Mouse (Mus musculus) heart, postnatal 14 days (tissue): Measurements from ENCODE around the gene Fank1. TPM values are rescaled to one million over a fixed set of nuclear protein-coding genes. Genes with fewer than 3 reads are reported as not detected.
A peak's percentile ranks its signal among the peaks of the same experiment; 100 is the strongest.

Experiments used
- DNase-seq, 2 experiments: peaks; one replicate each; pipeline ENCODE4 v3.0.0; 2021 to 2022
- intact Hi-C: fragments of 180-260 bp; cut with DNase I; formaldehyde crosslinking; loops from one replicate; pipeline ENCODE4 v1.15.1; 2025
- long read RNA-seq, 2 experiments: library from polyadenylated mRNA; stranded (forward); transcript quantifications; one replicate each; pipeline ENCODE4 v2.0.0; 2021
- total RNA-seq, 2 experiments: library from RNA; stranded (reverse); gene quantifications; 2 replicates each; pipeline ENCODE4 v1.2.3; 2021

Gene Fank1
- under 1 TPM in 1 of 2 experiments, not detected in 1; 0.50 TPM for total RNA-seq
- long read RNA-seq, experiment 1, result 0 reads
- long read RNA-seq, experiment 2, result 0 reads

DNA sequence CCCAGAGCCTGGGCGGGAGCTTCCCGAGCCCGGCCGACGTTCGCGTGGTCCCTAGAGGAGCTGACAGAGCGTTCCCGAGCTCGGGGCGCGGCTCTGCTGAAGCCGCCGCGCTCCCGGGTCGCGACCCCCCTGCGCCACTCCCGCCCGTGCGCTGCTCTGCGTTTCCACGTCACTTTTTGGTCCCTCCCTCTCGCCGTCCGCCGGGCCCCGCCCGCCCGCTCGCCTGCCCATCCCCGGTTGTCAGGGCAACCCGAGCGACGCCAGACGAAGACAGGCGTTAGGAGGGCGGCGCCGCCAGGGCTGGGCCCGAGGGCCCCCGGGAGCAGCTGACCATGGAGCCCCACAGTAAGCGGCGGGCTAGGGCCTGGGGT lies at the start of gene Fank1:
Fank1 (plus strand) TSS at position 236 of the 371 bp plus-strand sequence.
- DNase-seq, result peak; percentile 88 to 91
- intact Hi-C loops, result no loop called here

DNA sequence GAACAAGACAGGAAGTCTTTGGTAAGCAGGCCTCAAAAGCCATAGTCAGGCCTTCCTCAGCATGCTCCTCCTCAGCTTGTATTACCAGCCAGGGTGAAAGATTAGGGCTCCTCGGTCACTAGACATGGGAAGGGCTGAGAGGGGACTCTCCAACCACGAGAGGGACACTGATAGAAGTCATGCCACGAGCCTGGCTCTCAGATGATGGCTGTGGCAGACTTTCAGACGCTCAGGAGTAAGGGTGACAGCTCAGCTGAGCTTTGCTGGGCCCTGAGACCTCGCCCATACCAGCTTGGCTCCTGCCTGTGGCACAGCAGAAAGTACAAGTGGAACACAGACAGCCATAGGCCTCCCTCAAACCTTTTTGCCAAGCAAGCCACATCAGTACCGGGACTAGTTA lies 49.6 kb upstream of the Fank1 start:
- intact Hi-C loops, result no loop called here
- no peak for DNase-seq

DNA sequence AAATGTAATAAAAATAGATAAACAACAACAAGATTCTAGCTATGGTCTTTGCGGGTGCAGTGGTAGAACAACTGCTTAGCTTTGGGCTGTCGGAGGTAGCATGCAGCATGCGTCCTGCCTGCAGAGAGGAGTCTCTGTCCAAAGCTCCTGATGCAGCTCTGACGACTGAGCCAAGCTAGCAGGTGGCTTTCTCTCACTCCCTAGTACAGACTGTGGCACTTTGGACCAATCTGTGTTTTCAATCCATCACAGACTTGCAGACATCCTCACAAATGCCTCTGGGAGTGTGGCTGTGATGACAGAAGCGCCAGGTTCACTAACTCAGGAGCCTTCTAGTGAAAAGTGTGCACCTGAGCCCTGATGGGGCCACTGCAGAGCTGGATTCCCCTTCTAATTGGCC lies 47.3 kb upstream of the Fank1 start:
- no peak for DNase-seq
- intact Hi-C loops, result no loop called here

DNA sequence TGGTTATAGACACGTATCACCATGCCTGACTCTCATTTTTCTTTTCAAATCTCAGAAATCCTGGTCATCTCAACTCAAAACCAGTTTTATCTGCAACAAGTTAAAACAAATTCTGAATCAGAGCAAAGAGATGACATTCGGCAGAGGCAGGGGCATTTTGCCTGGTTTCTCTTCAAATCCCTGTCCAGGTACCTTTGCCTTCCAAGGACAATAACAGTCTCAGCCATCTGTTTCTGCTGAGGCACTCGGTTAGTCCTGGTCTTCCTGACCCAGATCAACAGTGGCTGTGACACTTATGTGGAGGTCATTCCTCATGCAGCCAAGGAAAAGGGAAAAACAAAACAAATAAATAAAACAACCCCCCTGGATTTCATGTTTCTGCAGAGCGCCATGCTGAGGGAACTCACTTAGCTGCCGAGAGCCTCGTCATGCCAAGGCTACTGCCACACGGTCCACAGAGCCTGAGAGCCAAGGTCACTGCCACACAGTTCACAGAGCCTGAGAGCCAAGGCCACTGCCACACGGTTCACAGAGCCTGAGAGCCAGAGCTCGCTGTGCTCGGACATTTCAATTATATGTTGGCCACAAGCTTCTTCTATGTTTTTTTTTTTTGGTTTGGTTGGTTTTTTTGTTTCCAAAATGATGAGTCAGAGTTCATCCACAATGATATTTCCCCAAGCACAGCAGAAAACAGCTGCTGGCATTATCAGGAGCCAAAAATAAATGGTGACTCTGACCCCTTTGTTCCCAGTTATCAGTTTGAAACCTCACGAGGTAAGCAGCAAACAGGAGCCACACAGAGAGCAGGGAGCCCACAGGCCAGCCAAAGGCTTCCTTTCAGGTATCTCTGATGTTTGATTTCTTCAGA lies 46.1 kb upstream of the Fank1 start:
- intact Hi-C loops, result no loop called here
- no peak for DNase-seq

DNA sequence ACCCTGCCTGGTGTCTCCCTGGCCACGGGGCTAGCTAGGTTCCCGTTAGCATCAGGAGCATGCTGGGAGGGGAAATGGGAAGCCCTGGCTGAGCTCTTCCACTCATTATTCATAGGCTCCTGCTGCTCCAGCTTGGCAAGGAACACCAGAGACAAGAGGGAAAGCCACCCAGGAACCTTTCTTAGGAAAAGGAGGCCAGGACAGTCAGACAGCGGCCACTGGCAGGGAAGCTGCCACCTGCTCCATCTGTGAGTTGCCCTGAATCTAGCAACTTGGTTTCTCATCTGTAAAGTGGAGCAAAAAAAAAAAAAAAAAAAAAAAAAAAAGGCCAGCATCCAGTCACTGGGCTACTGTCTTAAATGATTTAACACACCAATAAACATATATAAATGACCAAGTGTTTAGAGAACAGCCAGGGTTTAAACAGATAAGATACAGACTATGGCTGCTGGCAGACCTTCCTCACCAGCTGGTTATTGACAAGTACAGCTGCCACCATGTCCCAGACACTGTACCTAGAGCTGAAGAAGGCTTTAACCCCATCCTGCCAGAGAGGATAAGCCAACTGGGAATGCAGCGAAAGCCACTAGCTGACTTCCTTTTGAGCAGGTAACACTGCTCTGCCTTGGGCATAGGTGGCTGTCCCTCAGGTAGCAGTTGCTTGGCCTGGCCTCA lies 44.6 kb upstream of the Fank1 start:
- no peak for DNase-seq
- intact Hi-C loops, result no loop called here

DNA sequence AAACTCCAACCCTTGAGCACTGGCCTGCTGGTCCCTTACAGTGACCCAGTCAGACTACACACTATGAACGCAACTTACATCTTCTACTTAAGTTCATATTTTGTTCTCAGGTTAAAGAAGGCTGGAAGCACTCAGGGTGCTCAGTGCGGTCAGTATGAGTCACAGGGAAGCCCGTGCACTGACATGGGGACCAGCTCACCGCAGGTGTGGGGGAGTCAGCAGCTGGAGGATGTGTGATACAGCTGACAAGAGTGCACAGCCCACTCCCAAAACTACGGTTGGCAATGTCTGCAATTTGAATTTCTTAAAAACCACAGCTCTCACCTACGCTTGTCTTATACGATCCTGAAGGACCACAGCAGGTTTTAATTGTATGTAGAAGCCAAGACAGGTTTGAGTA lies 36.1 kb upstream of the Fank1 start:
- intact Hi-C loops, result no loop called here

DNA sequence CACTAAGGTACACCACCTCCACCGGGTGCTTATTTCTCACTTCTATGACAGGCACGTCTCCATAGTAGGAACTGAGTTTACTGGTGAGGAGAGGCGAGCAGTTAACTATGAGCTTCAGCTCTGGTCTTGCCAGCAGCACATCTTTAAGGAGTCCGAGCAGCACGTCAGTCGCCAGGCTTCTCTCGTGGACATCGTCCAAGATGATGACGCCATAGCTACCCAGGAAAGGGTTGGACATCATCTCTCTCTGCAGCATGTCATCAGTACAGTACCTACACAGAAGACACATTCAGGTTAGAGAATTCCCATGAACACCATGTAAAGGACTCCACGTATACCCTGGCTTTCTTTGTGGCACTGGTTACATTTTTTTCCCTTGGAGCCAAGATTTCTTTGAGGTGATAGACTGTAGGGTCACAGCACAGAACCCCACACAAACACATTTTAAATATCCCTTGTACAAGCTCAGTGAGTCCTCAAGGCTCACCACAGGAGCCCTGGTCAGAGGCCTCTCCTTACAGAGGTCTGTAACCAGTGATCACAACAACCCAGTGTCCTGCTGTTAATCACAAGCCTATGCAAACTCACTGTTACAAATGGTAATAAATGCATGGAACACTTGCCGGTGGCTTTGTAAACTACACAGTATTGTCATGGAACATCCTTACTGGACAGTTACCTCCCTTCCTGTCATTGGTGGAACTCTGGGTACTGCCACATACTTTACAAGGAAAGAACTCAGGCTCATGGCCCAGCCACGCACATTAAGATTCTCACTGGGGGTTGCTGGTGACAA lies 33.9 kb upstream of the Fank1 start:
- intact Hi-C loops, result no loop called here
- DNase-seq, result no peak

More for the DNA sequence above, 36.1 kb upstream of the Fank1 start:
- DNase-seq, result no peak

DNA sequence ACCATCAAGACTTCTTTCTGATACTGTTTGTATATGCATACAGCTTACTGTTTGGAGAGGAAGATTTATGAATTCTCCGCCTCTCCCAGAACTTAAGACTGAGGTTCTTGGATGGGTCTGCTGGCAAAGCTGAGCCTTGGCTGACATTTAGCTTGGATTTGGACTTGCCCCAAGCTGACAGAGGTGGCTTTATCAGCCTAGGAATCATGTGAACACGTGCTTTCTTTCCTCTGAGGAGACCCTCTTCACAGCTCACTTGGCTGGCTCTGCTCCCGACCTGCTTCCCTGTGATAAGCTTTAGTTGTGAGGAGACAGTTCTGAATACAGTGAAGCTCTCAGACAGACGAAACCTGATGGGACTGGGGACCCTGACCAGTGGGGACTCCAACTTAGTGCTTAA lies 33.0 kb upstream of the Fank1 start:
- intact Hi-C loops, result no loop called here
- no peak for DNase-seq

DNA sequence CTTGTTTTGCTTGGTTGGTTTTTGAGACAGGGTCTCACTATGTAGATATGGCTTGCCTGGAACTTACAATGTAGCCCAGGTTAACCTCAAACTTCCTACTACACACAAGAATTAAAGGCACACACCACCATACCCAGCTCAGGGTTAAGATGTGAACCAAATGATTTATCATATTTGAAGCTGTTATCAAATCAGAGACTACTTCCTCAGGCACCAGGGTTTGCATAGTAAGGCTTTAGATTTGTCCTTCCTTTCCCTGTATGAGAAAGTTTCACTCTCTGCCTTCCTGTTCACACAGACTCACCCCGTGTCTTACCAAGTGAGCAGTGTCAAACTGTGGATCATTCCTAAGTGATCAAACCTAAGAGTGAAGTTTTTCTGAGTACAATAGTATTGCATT lies 32.5 kb upstream of the Fank1 start:
- no peak for DNase-seq
- intact Hi-C loops, result no loop called here

DNA sequence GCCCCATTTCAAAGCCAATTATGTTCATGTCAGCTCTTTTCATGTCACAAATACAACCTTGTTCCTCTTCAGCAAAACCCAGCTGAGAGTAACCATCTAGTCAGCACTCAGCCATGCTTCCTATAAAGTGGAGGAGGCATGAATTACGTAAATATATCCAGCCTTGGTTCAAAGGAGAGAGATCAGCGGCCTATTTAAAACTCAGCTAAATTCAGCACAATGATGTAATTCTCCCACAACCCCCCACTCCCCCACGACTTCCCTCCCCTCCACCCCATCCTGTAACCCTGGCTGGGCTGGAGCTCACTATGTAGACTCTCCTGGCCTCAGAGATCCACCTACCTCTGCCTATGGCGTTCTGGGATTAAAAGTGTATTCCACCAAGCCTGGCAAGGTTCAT lies 32.0 kb upstream of the Fank1 start:
- DNase-seq, result no peak

DNA sequence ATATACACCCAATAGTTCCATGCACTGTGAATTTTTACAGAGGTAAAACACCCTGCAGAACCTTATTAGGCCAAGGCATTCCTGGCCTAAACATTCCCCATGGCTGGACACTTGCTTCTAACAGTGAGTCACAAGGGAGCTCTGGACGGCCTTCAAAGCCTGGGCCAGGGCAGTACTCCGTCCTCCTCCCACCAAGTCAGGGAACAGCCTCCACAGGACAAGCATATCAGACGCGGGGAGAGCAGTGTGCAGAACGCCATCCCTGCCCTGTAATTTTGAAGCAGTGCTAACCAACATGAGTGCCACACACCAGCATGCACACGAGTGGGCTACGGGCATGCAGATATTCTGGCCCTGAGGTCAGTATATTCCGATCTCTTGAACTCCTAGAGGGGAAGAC lies 29.3 kb upstream of the Fank1 start:
- DNase-seq, result peak; percentile 32 to 44
- intact Hi-C loops, result no loop called here

More for the DNA sequence above, 32.0 kb upstream of the Fank1 start:
- intact Hi-C loops, result no loop called here

DNA sequence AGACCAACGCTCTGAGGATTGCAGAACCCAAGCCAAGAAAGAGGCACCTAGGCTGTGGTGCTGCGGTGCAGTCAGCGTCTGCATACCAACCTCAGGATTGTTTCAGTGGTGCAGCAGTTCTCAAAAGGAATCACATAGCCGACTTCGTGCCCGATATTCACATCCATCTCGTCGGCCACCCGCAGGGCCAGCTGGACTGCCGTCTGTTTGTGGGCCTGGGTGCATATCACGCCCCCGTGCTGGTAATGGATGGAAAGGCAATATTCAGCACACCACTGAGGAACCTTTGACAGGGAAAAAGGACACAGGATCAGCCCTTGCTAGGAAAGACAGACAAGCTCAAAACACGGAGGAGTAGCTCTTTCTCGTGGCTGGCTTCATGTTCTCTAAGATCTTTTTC lies 27.9 kb upstream of the Fank1 start:
- intact Hi-C loops, result no loop called here
- DNase-seq, result no peak

DNA sequence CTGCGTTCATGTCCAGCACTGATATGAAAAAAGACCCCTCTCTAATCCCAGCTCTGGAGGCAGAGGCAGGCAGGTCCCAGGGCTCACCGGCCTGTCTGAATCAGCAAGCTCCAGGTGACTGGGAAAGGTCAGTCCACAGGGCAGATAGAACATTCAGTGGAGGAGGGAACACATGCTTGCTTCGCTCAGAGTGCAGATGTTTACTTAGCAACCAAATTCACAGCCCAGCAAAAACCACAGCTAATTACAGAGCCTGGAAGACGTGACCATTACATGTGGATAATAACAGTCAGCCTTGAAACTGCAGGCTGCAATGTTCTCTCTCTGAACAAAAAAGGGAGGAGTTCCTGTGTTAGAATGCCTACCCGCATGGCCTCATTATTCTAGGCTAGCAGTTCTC lies 26.0 kb upstream of the Fank1 start:
- intact Hi-C loops, result no loop called here
- no peak for DNase-seq

DNA sequence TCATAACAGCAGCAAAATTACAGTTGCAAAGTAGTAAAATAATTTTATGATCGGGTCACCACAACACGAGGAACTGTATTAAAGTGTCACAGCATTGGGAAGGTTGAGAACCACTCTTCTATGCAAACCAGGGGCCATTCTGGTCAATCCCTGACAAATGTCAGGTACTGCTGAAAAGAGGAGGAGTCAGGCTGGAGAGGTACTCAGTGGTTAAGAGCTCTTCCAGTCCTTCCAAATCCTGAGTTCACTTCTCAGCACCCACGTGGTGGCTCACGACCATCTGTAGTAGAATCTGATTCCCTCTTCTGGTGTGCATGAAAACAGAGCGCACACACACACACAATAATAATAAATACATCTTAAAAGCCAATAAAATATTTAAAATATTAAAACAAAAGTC lies 25.5 kb upstream of the Fank1 start:
- DNase-seq, result no peak
- intact Hi-C loops, result no loop called here

DNA sequence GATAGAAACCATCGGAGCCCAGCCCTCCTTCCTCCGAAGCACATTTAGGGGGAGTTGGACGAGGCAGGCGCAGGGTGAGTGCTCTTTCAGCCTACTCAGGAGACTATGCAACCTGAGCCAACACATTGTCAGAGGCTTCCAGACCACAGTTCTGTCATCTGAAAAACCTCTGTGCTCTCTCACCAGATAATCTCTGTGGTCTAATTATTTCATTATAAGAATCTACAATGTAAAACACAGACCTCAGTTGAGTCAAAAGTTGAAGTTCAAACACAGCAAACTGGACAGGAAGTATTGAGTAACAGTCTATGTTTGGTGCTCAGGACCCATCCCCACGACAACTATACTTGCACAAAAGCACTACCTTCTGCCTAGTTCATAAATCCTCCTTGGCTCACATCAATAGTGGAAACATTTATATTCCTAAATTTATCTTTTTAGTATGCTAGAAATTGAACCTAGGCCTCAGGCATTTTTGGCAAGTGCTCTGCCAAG lies 18.7 kb upstream of the Fank1 start:
- DNase-seq, result no peak
- intact Hi-C loops, result no loop called here

DNA sequence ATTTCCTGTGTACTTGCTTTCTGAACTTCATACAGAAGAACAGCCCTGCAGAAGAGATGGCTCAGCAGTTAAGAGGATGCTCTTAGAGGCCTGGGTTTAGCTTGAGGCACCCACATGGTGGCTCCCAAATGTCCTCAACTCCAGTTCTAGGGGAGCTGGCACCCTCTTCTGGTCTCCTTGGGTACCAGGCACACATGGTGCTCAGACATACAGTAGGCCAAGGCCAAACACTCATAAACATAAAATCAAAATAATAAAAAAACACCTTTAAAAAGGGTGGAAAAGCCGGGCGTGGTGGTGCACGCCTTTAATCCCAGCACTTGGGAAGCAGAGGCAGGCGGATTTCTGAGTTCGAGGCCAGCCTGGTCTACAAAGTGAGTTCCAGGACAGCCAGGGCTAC lies 17.9 kb upstream of the Fank1 start:
- intact Hi-C loops, result no loop called here

DNA sequence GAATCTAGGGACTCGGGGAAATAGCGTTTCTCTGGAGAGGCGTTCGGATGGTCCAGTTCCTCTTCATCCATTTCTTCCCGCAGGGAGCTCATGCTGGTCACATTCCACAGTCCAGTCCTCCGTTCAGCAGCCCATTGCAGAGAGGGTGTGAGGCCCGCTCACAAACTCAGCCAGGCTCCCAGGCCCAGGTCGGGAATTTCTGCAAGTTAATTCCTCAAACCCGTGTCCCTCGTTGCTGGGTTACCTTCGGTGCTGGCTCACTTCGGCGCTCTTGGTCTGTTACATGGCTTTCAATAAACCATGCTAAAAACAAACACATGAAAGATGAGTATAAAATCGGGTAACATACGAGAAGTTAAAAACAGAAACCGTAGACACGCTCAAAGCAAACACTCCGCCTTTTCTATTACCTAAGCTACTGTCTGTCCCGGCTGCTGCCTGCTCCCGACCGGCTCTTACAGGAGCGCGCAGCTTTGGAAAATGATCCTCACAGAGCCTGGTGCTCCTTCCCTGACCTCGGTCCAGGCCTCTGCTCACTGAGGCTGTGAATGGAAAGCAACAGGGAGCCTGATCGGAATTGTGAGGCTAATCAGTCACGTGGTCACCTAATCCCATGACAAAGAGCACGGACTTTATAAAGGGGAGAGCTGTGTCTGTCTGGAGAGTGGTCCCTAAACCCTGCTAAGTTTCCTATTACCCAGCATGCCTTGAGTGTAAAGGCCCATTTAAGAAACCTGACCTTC lies 16.9 kb upstream of the Fank1 start:
- intact Hi-C loops, result no loop called here
- DNase-seq, result no peak

More for the DNA sequence above, 17.9 kb upstream of the Fank1 start:
- no peak for DNase-seq

DNA sequence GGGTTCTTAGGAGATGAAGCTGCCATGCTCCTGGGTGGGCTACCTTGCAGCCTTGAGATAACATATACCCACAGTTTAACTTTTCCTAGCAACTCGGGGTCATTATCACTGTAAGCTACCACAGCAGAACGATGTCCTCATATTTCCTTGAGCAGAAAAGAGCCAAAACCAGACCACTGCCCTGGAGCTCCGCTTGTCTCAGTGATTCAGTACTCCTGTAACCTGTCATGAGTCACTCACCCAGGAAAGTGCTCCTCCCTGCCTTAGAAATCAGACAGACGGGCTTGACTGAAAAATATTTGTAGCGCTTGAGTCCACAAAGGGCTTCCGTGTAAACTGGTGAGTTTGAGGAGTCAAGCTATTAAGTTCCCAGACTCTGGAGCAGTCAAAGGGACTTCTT lies 14.0 kb upstream of the Fank1 start:
- no peak for DNase-seq
- intact Hi-C loops, result no loop called here

DNA sequence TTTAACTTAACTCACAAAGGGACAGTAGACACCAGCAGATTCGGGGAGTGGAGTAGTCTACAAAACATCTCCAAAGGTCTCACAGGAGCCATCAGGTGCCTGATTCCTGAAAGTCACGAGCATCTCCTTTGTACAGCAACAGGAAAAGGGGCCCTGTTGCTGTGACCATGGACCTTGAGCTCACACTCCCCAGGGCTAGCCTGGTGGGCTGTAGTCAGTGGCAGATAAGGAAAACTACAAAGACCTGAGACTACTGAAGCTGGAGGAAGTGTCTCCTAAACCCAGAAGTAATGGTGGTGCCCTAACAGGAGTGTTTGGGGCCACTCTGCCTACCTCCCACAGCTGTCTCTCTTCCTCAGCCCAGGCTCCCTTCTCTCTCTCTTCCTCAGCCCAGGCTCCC lies 12.2 kb upstream of the Fank1 start:
- DNase-seq, result no peak
- intact Hi-C loops, result no loop called here

DNA sequence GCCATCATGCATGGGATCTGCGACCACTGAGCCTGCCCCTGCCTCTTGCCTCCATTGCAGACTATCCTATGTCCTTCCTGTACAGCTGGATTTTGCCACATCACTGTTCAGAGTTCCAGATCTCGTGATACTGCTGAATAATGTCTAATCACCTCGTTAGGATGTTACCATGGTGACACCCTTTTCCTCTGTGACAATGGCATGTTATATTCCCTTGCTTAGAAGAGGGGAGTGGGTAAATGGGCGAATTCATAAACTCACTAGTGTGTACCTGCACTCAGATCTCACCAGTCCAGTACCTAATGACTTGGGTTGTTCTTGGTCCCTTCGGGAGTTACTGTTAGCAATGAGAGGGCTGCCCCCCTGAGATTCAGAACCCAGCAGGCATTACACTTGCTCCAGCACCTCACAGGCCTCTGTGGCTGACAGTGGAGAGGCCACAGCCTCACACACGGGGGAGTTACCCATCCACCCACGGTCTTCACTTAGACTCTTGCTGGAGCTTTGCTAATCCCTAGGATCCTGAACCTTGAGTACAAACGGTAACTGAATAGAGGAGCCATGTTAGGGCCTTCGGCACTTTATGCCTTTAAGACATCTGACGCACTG lies 11.3 kb upstream of the Fank1 start:
- no peak for DNase-seq
- intact Hi-C loops, result no loop called here
